Mouse (Mus musculus): ENCODE data around the gene Map3k5. TPM values are rescaled to one million over a fixed set of nuclear protein-coding genes. Genes with fewer than 3 reads are reported as not detected.
A peak's percentile ranks its signal among the peaks of the same experiment; 100 is the strongest.

Map3k5 gene
- polyA plus RNA-seq, 1 experiment from 2014 or later = 4.2 TPM

DNA sequence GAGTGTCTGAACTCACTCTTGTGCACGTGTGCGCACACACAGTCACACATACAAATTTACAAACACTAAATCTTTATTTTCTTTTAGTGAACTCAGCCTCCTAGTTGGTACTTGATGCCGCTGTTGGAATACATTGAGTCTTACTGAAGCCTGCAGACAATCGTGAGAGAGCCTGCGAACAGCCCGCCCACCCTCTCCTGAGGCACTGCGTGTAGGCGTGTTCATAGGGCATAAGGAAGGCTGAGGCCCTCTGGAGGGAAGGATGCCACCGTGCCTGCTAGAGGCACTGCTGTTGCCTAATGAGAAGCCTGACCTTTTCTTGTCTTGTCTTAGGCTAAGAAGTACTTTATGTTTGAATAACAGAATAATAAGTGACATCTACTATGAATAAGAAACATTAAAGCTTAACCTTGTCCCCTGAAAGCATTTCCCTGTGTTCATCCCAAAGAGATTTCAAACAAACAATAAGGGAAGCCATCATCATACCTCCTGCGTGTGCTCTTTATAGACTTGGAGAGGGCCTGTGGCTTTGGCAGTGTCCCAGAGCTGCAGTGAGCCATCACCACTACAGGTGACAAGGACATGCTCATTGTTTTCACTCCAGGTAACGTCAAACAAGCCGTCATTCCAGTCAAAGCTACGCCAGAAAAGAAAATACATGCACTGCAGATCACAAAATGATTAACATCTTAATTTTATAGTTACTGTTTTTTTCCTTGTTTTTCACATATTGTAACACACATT, 30.0 kb upstream of the Map3k5 start:
- Histone ChIP-seq H3K9ac (ENCODE audit: low read depth, low read length) (no peak overlapping the region), H3K4me2 (no peak overlapping the region)
- 81% methylated on average over 13 of the region's 13 CpGs for WGBS (ENCODE audit: insufficient replicate concordance)

DNA sequence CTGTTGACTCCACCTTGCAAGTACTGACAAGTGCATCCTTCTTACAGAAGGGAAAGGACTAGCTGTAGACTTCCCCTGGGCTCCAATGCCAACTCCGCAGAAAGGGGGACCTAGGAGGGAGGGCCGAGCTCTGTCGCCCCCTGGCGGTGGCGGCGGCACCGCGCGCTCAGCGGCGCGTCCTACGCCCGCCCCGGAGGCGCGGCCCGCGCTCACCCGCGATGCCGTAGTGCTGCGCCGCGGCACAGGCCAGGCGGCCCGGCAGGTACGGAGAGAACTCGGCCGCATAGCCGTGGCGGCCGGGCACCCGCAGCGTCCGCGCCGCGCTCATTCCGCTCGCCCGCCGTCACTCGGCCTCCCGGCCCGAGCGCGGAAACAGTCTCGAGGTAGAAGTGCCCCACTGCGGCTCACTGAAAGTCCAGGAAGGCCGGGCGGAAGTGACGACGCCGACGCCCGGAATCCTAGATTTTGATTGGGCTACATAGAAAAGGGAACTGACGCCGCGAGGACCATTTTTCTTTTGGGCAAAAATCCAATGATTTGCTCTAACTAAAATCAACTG, 26.9 kb upstream of the Map3k5 start, which contains the start of gene Pex7:
Pex7 (minus strand) TSS at position 444 of the 559 bp plus-strand sequence.
- no peaks in the 10 kb centered on the region for H3K9me3 ChIP-seq (replicated peaks; ENCODE audit: control insufficient read depth, low read length)
- no peaks in the 10 kb centered on the region for H3K27me3 ChIP-seq (ENCODE audit: control insufficient read depth, insufficient read depth, low read length)
- peak within 1 kb of the TSS; percentile 62 for H3K4me3 ChIP-seq (ENCODE audit: low read depth, low read length)
- peak; percentile 95 for ATAC-seq (replicated peaks; ENCODE audit: insufficient number of reproducible peaks, low FRiP score, low TSS enrichment)
- H3K4me2 ChIP-seq = peak within 1 kb of the TSS; percentile 33
- peak within 1 kb of the TSS; percentile 87 for H3K27ac ChIP-seq (ENCODE audit: low read depth, low read length)
- peak within 1 kb of the TSS; percentile 85 for H3K9ac ChIP-seq (ENCODE audit: low read depth, low read length)
- no peaks in the 10 kb centered on the region for H3K36me3 ChIP-seq (ENCODE audit: control insufficient read depth, insufficient read depth, low read length)
- WGBS (ENCODE audit: insufficient replicate concordance) = under 1% methylated on average over 60 of the region's 60 CpGs
- no peaks in the 10 kb centered on the region for H3K4me1 ChIP-seq (ENCODE audit: control insufficient read depth, insufficient read depth, low read length)

More for the DNA sequence above, 30.0 kb upstream of the Map3k5 start:
- H3K27ac ChIP-seq (ENCODE audit: low read depth, low read length) = no peak overlapping the region
- H3K9me3 ChIP-seq (replicated peaks; ENCODE audit: control insufficient read depth, low read length) = no peaks in the 10 kb centered on the region
- H3K27me3 ChIP-seq (ENCODE audit: control insufficient read depth, insufficient read depth, low read length) = no peaks in the 10 kb centered on the region
- H3K4me3 ChIP-seq (ENCODE audit: low read depth, low read length) = no peak overlapping the region
- no peaks in the 10 kb centered on the region for H3K4me1 ChIP-seq (ENCODE audit: control insufficient read depth, insufficient read depth, low read length)
- H3K36me3 ChIP-seq (ENCODE audit: control insufficient read depth, insufficient read depth, low read length) = no peaks in the 10 kb centered on the region
- no peak for ATAC-seq (replicated peaks; ENCODE audit: insufficient number of reproducible peaks, low FRiP score, low TSS enrichment)

DNA sequence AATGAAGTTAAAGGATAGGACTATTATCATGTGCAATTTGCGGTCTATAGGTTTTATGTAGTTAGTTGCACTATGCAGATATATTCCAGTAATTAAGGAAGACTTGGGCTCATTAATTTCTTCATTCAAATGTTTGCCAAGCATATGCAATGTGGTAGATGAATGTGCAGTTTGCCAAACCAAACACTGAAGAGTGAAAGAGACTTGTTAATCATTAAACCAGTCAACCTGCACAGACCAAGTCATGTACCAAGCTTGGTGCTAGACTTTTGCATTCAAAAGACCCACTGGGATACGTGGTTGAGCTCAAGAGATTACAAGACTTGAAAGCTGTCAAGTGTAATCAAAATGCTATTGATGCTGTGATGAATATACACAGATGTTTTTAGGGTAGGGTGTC, 26.2 kb upstream of the Map3k5 start:
- Histone ChIP-seq H3K4me1 (ENCODE audit: control insufficient read depth, insufficient read depth, low read length) (no peaks in the 10 kb centered on the region), H3K27me3 (ENCODE audit: control insufficient read depth, insufficient read depth, low read length) (no peaks in the 10 kb centered on the region), H3K4me2 (no peak overlapping the region), H3K27ac (ENCODE audit: low read depth, low read length) (no peak overlapping the region), H3K36me3 (ENCODE audit: control insufficient read depth, insufficient read depth, low read length) (no peaks in the 10 kb centered on the region), H3K9ac (ENCODE audit: low read depth, low read length) (no peak overlapping the region), H3K4me3 (ENCODE audit: low read depth, low read length) (no peak overlapping the region), H3K9me3 (replicated peaks; ENCODE audit: control insufficient read depth, low read length) (no peaks in the 10 kb centered on the region)
- WGBS (ENCODE audit: insufficient replicate concordance) = 72% methylated on average over 2 of the region's 2 CpGs
- ATAC-seq (replicated peaks; ENCODE audit: insufficient number of reproducible peaks, low FRiP score, low TSS enrichment) = no peak

DNA sequence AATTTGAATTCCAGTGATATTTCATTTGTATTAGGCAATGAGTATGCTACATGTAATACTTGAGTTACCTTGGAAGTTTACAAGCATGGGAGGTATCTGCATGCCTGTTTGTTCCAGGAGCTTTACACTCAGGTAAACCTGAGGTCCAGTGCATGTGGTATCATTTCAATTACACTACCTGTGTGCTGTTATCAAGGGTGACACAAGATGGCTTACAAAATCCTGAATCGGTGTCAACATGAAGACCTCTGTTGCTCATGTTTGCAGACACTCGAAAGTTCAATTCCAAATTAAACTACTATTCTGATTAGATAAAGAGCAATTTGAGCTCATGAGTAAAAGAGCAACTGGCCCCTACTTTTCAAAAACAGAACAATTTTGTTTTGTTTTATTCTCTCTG, 23.8 kb upstream of the Map3k5 start:
- no peak for ATAC-seq (replicated peaks; ENCODE audit: insufficient number of reproducible peaks, low FRiP score, low TSS enrichment)
- 73% methylated on average over 2 of the region's 2 CpGs for WGBS (ENCODE audit: insufficient replicate concordance)
- H3K4me1 ChIP-seq (ENCODE audit: control insufficient read depth, insufficient read depth, low read length) = no peaks in the 10 kb centered on the region
- no peak overlapping the region for H3K27ac ChIP-seq (ENCODE audit: low read depth, low read length)
- H3K9me3 ChIP-seq (replicated peaks; ENCODE audit: control insufficient read depth, low read length) = no peaks in the 10 kb centered on the region
- H3K9ac ChIP-seq (ENCODE audit: low read depth, low read length) = no peak overlapping the region
- no peak overlapping the region for H3K4me3 ChIP-seq (ENCODE audit: low read depth, low read length)
- H3K36me3 ChIP-seq (ENCODE audit: control insufficient read depth, insufficient read depth, low read length) = no peaks in the 10 kb centered on the region
- H3K27me3 ChIP-seq (ENCODE audit: control insufficient read depth, insufficient read depth, low read length) = no peaks in the 10 kb centered on the region
- H3K4me2 ChIP-seq = no peak overlapping the region

DNA sequence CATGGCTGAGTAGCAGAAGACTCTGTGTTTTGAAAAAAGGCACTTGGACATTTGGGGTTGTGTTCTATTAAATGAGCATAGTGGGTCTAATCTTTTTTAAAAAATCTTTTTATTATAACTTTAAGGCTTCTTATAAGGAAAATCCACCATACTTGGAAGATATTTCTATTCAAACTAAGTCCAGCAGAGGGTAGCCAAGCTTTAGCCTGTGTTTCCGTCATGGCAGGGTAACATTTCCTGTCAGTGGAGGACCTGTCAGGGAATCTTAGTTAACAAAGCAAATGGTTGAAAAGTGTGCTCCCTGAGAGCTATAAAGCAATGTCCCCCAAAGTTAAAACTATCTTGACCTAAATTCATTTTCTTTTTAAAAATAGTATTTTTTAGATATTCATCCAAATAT, 22.7 kb upstream of the Map3k5 start:
- WGBS (ENCODE audit: insufficient replicate concordance) = 37% methylated on average over 1 of the region's 1 CpGs
- no peak for ATAC-seq (replicated peaks; ENCODE audit: insufficient number of reproducible peaks, low FRiP score, low TSS enrichment)
- Histone ChIP-seq H3K27ac (ENCODE audit: low read depth, low read length) (no peak overlapping the region), H3K4me3 (ENCODE audit: low read depth, low read length) (no peak overlapping the region), H3K9ac (ENCODE audit: low read depth, low read length) (no peak overlapping the region), H3K4me2 (no peak overlapping the region), H3K4me1 (ENCODE audit: control insufficient read depth, insufficient read depth, low read length) (no peaks in the 10 kb centered on the region), H3K9me3 (replicated peaks; ENCODE audit: control insufficient read depth, low read length) (no peaks in the 10 kb centered on the region), H3K36me3 (ENCODE audit: control insufficient read depth, insufficient read depth, low read length) (no peaks in the 10 kb centered on the region), H3K27me3 (ENCODE audit: control insufficient read depth, insufficient read depth, low read length) (no peaks in the 10 kb centered on the region)

DNA sequence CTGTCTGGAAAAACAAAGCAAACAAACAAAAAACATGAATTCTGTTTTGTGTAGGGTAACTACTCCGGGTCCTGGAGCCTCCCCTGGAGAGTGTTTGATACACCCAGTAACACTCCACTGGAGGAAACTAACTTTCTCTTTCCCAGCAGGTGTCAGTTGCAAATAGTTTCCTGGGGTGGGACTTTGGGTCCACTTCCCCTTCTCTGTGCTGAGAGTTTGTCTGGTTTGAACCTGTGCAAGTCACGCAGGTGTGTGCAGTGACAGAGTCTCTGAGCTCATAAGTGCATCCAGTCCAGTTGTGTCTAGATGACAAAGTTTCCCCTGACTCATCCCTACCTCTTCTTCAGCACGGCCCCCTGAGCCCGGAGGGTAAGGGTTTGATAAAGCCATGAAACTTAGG, 20.5 kb upstream of the Map3k5 start:
- 83% methylated on average over 4 of the region's 4 CpGs for WGBS (ENCODE audit: insufficient replicate concordance)
- Histone ChIP-seq H3K27ac (ENCODE audit: low read depth, low read length) (no peak overlapping the region), H3K4me2 (no peak overlapping the region), H3K9ac (ENCODE audit: low read depth, low read length) (no peak overlapping the region), H3K36me3 (ENCODE audit: control insufficient read depth, insufficient read depth, low read length) (no peaks in the 10 kb centered on the region), H3K4me3 (ENCODE audit: low read depth, low read length) (no peak overlapping the region), H3K27me3 (ENCODE audit: control insufficient read depth, insufficient read depth, low read length) (no peaks in the 10 kb centered on the region), H3K4me1 (ENCODE audit: control insufficient read depth, insufficient read depth, low read length) (no peaks in the 10 kb centered on the region), H3K9me3 (replicated peaks; ENCODE audit: control insufficient read depth, low read length) (no peaks in the 10 kb centered on the region)
- no peak for ATAC-seq (replicated peaks; ENCODE audit: insufficient number of reproducible peaks, low FRiP score, low TSS enrichment)

DNA sequence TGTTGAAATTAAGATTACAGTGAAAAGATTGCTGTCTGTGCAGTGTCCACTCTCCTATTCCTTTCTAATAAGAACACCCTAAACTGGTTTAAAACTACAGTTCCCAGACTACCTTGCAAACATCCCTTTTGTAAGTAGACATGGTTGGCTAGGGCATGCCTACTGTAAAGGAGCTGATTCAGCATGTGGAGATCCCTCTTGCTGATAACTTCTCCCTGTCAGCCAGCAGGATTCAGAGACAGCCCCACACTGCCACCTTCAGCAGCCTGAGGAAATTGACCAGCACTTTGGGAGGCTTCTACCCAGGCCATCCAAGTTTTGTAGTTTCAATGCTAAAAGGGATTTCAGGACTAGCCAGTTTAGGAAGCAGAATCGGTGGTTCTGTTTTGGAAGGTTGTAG, 19.0 kb upstream of the Map3k5 start:
- H3K27me3 ChIP-seq (ENCODE audit: control insufficient read depth, insufficient read depth, low read length) = no peaks in the 10 kb centered on the region
- H3K9me3 ChIP-seq (replicated peaks; ENCODE audit: control insufficient read depth, low read length) = no peaks in the 10 kb centered on the region
- ATAC-seq (replicated peaks; ENCODE audit: insufficient number of reproducible peaks, low FRiP score, low TSS enrichment) = no peak
- no peak overlapping the region for H3K4me3 ChIP-seq (ENCODE audit: low read depth, low read length)
- 36% methylated on average over 1 of the region's 1 CpGs for WGBS (ENCODE audit: insufficient replicate concordance)
- no peak overlapping the region for H3K27ac ChIP-seq (ENCODE audit: low read depth, low read length)
- H3K4me2 ChIP-seq = no peak overlapping the region
- no peaks in the 10 kb centered on the region for H3K36me3 ChIP-seq (ENCODE audit: control insufficient read depth, insufficient read depth, low read length)
- H3K9ac ChIP-seq (ENCODE audit: low read depth, low read length) = no peak overlapping the region
- H3K4me1 ChIP-seq (ENCODE audit: control insufficient read depth, insufficient read depth, low read length) = no peaks in the 10 kb centered on the region

DNA sequence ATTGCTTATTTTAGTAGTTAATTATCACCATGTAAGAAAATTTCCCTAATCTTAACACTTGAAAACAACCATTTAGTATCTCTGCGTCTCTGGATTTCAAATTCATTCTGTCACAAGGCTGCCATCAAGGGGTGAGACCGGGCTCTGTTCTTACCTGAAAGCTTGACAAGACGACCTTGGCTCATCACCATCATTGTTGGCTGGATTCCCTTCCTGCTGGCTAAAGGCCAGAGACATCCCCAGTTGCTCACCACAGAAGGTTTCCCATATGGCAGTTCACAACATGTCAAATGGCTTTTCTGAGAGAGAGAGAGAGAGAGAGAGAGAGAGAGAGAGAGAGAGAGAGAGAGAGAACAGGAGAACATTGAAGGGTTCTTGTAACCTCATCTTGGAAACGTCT, 11.9 kb upstream of the Map3k5 start:
- H3K36me3 ChIP-seq (ENCODE audit: control insufficient read depth, insufficient read depth, low read length) = no peaks in the 10 kb centered on the region
- ATAC-seq (replicated peaks; ENCODE audit: insufficient number of reproducible peaks, low FRiP score, low TSS enrichment) = no peak
- H3K9ac ChIP-seq (ENCODE audit: low read depth, low read length) = no peak overlapping the region
- H3K27ac ChIP-seq (ENCODE audit: low read depth, low read length) = no peak overlapping the region
- no peaks in the 10 kb centered on the region for H3K9me3 ChIP-seq (replicated peaks; ENCODE audit: control insufficient read depth, low read length)
- H3K4me1 ChIP-seq (ENCODE audit: control insufficient read depth, insufficient read depth, low read length) = no peaks in the 10 kb centered on the region
- no peak overlapping the region for H3K4me2 ChIP-seq
- 57% methylated on average over 4 of the region's 4 CpGs for WGBS (ENCODE audit: insufficient replicate concordance)
- no peaks in the 10 kb centered on the region for H3K27me3 ChIP-seq (ENCODE audit: control insufficient read depth, insufficient read depth, low read length)
- H3K4me3 ChIP-seq (ENCODE audit: low read depth, low read length) = no peak overlapping the region

DNA sequence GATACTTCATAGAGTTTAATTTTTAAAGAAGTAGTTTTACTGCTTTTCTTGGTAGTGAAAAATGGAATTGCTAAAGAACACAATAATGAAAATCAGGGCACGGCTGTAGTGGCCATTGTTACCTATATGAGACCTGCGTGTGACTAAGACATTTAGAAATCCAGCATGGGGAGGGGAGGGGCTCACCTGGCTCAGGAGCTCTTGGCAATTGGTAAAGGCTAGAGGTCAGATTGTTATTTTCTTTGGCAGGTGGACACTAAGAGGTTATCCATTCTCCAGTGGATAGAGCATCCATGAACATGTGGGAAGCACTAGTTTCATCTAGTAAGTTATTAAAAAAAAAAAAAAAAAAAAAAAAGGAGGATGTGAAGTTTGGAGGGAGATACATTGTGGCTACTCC, 10.0 kb upstream of the Map3k5 start:
- 74% methylated on average over 2 of the region's 2 CpGs for WGBS (ENCODE audit: insufficient replicate concordance)
- ATAC-seq (replicated peaks; ENCODE audit: insufficient number of reproducible peaks, low FRiP score, low TSS enrichment) = no peak

More for the DNA sequence above, 10.0 kb upstream of the Map3k5 start:
- Histone ChIP-seq H3K27me3 (ENCODE audit: control insufficient read depth, insufficient read depth, low read length) (no peaks in the 10 kb centered on the region), H3K36me3 (ENCODE audit: control insufficient read depth, insufficient read depth, low read length) (no peaks in the 10 kb centered on the region), H3K9me3 (replicated peaks; ENCODE audit: control insufficient read depth, low read length) (no peaks in the 10 kb centered on the region), H3K4me3 (ENCODE audit: low read depth, low read length) (no peak overlapping the region), H3K27ac (ENCODE audit: low read depth, low read length) (no peak overlapping the region), H3K4me2 (no peak overlapping the region), H3K9ac (ENCODE audit: low read depth, low read length) (no peak overlapping the region), H3K4me1 (ENCODE audit: control insufficient read depth, insufficient read depth, low read length) (peaks cover 3% of the 10 kb centered on the region; the same call in 1 of the 2 replicates)

All from heart, embryonic 11.5 days (tissue).